23 mouse cellular contexts compared by ENCODE assay signal in the genomic region with DNA sequence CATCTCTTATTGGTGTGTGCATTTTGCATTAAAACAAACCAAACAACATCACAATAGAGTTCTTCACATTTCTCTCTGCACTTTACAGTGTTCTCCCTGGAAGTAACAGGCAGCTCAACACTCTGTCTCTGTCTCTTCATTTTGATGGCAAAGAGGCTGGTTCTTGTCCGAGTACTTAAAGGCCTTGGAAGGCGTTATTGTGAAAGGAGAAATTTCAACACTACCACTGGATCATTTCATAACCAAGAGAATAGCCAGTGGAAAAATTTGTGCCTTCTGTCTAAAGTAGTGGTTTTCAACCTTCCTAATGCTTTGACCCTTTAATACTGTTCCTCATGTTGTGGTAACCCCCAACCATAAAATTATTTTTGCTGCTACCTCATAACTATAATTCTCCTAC.
A peak's percentile ranks its signal among the peaks of the same experiment; 100 is the strongest.
DNase-seq lines count a peak whose midpoint lies in the region; ATAC-seq and TF ChIP-seq lines count a peak whose summit lies in the region.
"Had no signal": no experiment of that assay in that cellular context is flagged by ENCODE, and none has a peak within 500 bp of the region (broad histone marks: within the 10 kb centered on the region; RNA-seq: fewer than 3 reads in every experiment).

No protein-coding gene starts in this region.

- DNase-seq in adrenal gland, adult 2 months: peak; percentile 21
- DNase-seq in adrenal gland, adult 18-20 months (ENCODE audit: low spot score in 2 of 2): no peak
- peak; percentile 47 for DNase-seq in lung, postnatal 25 days (ENCODE audit: low spot score)
- no peak for DNase-seq in lung, adult 2 months
- DNase-seq in urinary bladder, adult 2 months (ENCODE audit: low spot score): no peak
- no peak for DNase-seq in gastrocnemius, postnatal 14 days
- DNase-seq: adrenal gland, postnatal 25 days; B cell, adult 2 months; cerebellum, adult 11-12 months; cerebellum, adult 8-10 months; cerebellum, postnatal 10 days; cerebellum, postnatal 36 days; embryo, embryonic 11 days; gastrocnemius, postnatal 36 days had no signal

- no peaks in the 10 kb centered on the region for H3K4me1 ChIP-seq in lung, adult 2 months (ENCODE audit: control insufficient read depth, insufficient read depth, low read length)
- H3K4me1 ChIP-seq: forebrain, embryonic 12.5 days; forebrain, embryonic 15.5 days; hindbrain, embryonic 12.5 days; hindbrain, embryonic 15.5 days had no signal

- 58% methylated on average over 2 of the region's 2 CpGs for WGBS in lung, adult 2 months

- ATAC-seq in granulocyte monocyte progenitor cell, adult 5-6 weeks (replicated peaks; ENCODE audit: poor library complexity, severe bottlenecking): peak; percentile 64
- ATAC-seq: forebrain, embryonic 15.5 days; Patski had no signal

- no peak for TF ChIP-seq CTCF in lung, adult 2 months (IDR thresholded peaks at IDR 0.05; ENCODE audit: insufficient read depth, low read length)

- H3K4me3 ChIP-seq in lung, adult 2 months (replicated peaks; ENCODE audit: extremely low read depth, low read depth, low read length): no peak overlapping the region
- H3K4me3 ChIP-seq: embryonic facial prominence, embryonic 10.5 days; embryonic facial prominence, embryonic 13.5 days; erythroblast, embryonic 14.5 days; forebrain, embryonic 12.5 days; forebrain, embryonic 15.5 days; hindbrain, embryonic 12.5 days; hindbrain, embryonic 15.5 days had no signal

- intact Hi-C loops in gastrocnemius, postnatal 14 days (cut with DNase I; ENCODE audit: low total_unique reads): no loop called here

- TF ChIP-seq POLR2A in lung, adult 2 months (IDR thresholded peaks at IDR 0.05; ENCODE audit: borderline replicate concordance, extremely low read depth, low read depth, low read length): no peak

Comparison
In these comparisons a context has a peak if more than half of its experiments do, and no peak if none do; other contexts are left out.
1. DNase-seq: peak in adrenal gland, adult 2 months (single experiment) and lung, postnatal 25 days (single experiment); none in adrenal gland, adult 18-20 months (0 of 2), lung, adult 2 months (single experiment), urinary bladder, adult 2 months (single experiment) and gastrocnemius, postnatal 14 days (single experiment).